Mouse (Mus musculus) MEL-GATA-1-ER (cell line): ENCODE data around the gene Gm10188.

ENCODE experiments used
- DNase-seq: peaks from one replicate; pipeline ENCODE4 v3.0.0-alpha.2; 2012; ENCODE audit warnings: low read depth; ENCODE audit errors: extremely low read depth

Gm10188 gene

DNA sequence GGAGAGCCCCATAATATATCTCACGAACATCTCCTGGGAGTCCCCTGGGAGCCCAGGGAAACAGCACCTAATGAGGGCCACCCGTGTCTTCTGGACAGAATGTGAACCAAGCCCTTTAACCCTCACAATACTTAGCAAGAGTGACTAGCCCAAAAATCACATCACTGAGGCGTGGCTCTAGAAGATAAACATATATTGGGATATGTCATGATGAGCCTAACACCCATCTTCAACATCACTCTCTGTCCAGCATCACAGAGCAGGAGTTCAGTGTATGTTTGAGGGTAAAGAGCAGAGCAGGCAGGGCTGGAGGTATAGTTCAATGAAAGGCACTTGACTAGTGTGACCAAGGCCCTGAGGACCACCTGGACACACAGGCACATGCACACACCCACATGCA lies at the start of gene Gm10188:
TSS of gene Gm10188 (minus strand) at position 101 of the 400 bp plus-strand sequence.
- DNase-seq, result no peak

DNA sequence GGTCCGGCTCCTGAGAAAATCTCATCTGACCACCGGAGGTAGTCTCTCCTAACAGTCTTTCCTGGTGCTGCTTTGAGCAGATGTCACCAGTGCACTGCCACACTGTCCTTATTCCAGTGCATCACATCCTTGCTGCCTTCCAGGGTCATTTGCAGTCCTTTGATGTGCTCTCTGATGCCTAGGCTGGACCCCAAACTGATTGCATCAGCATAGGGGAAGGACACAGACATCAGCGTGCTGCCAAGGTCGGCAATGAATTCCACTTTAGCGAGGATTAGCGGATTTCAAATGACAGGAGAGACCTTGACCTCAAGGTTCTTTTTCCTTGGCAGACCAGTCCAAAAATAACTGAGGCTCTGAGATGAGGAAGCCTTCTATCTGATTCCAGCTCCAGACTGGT lies 47.6 kb upstream of the Gm10188 start:
- no peak for DNase-seq

DNA sequence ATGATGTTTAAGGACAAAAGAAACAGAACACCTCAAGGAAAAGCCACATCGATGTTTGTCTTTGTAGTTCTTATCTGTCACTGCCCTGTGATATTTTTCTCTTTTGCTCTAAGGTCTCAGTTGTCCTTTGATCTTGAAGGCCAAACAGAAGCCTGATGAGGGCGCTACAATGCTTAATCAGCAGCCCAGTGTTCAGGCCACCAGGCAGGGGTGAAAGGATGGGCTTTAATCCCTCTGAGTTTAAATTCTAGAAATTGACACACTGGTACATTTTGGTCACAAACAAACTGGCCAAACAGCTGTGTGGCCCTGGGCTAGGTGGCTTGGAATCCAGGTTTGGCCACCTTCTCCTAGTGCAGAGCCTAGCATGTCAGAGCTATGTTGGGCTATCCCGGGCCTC lies 47.1 kb upstream of the Gm10188 start:
- no peak for DNase-seq

DNA sequence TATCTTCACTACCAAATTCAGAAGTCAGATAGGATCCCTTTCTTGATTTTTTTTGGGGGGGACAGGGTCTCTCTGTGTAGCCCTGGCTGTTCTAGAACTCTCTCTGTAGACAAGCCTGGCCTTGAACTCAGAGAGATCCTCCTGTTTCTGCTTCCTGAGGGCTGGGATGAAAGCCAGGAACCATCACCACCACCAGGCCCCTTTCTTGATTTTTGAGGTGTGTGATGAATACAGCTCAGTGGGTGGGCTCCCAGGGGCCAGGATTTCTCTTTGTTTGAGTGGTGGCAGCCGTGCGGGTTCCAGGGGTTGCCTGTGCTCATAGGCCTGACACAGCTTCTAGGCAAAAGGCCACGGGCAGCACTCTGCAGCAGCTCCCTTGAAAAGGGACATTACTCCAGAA lies 41.7 kb upstream of the Gm10188 start:
- DNase-seq, result no peak

DNA sequence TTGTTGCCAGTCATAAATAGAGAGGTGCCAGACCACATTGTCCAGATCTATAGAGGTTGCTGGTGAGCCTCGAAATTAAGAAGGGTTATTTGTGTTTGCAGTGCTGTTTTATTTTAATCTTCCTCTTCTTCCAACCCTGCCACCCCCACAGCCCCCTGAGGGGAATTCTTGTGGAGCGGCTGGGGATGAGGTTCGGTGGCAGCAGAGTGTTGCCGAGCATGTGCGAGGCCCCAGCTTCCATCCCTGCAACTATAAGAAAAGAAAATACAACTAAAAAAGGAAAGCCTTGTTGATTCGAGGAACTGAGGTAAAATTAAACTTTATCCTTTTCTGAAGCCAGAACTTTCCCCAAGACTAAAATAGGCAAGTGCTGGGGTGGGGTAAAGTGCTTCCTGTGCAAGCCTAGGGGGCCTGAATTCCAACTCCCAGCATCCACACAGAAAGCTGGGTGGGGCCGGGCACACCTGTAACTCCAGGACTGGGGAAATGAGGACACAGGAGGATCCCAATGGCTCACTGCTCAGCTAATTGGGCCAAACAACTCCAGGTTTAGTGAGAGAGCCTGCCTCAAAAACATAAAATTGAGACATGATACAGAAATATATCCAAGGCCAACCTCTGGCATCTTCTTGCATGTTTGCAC lies 39.0 kb upstream of the Gm10188 start:
- DNase-seq, result no peak

DNA sequence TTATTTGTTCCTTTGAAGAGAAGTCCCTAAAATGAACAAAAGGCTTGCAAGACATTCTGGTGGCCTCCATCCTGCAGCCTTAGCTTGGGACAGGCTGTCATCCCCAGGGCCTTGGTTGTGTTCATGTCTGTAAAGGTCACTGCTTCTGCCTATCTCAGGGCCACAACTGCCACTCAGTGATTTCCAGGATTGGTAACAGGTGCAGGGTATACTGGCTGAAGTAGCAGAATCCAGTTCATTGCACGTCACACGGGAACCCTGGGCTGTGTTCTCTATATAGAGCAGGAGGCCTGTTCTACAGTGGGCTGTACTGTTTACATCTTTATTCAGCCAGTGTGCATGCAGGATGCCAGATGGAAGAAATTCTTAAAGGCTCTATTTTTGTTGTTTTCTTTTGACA lies 38.4 kb upstream of the Gm10188 start:
- DNase-seq, result no peak

DNA sequence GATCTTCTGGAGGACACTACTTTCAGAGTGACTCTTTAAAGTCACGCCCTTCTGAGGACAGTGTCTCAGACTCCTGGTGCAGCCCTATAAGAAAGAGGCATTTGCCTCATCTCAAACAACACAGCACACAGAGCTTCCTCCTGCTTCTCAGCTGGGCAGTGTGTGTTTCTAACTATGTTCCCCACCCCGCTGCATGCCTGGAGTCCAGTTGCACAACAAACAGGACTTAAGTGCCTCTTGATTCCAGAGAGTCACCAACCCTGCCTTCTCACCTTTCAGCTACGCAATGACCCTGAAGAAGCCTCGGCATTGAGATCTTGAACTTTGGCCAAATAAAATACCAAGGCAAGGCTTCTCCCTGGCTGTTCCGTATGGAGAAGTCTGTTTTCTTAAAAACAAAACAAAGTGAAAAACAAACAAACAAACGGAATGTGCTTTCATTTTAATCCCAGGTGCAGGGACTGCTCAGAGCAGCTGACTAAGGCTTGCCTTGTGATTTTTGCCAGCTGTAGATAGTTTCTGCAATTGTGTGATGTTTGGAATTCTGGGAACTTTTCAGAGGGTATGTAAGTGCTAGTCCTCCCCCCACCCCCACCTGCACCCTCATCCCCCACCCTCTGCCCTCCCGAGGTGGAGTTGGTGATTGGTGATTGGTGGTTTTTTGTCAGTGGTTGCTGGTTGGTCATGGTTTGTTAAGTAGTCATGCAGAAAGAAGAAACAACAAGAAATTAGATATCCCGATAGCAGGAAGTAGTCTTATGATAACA lies 37.4 kb upstream of the Gm10188 start:
- no peak for DNase-seq

DNA sequence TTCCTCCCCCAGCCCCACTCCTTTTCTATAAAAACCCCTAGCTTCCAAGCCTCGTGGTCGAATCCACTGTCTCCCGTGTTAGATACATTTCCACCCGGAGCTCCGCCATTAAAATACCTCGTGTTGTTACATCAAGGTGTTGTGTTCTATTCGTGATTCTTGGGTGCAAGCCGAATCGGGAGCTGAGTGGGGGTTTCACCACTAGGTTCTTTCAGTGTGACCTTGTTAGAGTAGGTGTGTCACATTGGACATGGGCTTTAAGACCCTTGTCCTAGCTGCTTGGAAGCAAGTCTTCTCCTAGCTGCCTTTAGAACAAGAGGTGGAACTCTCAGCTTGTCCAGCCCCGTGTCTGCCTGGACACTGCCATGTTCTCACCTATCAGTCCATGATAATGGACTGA lies 36.4 kb upstream of the Gm10188 start:
- DNase-seq, result no peak

DNA sequence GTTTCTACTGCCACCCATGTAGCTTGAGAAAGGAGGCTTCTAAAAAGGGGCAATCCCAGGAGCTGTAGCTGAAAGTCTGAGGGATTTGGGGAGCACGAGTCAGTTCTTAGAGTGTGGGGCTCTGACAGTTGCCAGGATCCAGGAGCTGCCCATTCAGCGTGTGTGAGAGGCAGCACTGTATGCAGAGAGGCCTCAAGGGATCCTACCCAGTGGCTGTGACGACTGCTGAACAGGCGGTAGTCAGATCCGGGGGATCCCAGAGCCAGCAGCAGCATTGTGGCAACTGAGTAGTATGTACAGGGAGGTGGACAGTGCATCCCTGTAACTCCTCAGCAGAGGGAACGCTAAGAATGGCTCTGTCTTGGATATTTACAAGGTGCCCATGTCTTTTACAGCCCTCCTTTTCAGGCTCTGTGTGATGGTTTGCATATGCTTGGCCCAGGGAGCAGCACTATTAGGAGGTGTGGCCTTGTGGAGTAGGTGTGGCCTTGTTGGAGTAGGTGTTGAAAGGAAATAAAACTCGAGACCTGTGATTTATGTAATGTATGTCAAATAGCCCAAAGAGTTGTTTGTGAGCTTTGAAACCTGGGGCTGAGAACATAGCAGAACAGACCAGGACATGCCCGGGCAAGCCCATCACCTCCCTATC lies 35.8 kb upstream of the Gm10188 start:
- no peak for DNase-seq

DNA sequence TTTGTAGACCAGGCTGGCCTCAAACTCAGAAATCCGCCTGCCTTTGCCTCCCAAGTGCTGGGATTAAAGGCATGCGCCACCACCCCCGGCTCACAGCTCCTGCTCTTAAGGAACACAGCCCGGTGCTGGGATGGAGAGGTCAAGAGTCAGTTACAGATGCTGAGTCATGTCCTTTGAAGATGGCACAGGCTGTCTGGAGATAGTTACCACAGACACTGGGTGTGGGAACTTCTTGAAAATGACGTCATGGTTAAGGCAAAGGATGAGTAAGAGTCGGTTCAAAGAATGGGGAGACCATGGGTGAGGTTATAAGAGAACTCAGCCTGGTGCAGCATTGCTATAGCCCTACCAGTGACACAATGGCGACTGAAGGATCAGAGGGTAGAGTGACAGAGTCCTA lies 35.0 kb upstream of the Gm10188 start:
- DNase-seq, result peak; percentile 49

DNA sequence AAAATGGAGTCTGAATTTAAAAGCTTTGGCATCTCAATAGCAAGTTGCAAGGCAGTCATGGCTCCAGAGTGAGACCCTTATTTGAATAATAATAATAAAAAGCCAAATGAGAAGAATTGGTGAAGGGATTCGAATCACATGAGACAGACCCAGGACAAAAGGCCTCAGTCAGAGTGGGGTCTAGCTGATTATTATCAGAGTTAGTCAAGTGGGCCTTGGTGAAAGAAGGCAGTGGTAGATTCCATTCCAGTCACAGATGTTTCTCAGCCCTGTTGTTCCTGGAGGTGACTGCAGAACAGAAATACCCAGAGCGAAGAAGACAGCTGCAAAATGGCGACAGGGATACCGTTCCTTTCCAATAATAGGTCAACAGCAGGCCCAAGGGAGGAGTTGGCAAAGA lies 34.1 kb upstream of the Gm10188 start:
- DNase-seq, result no peak

DNA sequence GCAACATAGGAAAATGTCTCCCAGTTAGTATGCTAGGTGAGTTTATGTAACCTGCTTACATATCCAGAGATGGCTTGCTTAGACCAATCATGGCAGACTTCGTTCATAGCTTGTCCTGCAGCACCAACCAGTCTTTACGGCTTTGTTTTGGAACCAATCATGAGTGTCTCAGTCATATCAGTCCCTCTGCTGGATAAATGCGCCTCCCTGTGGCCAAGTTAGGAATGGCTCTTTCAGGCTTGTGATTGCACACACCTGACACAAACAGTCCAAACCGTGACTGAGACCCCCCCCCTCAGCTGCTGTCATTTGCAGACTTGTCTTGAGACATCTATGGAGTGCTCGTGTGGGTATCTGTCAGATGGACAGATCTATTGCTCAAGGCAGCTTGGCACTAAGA lies 31.5 kb upstream of the Gm10188 start:
- DNase-seq, result peak; percentile 48

DNA sequence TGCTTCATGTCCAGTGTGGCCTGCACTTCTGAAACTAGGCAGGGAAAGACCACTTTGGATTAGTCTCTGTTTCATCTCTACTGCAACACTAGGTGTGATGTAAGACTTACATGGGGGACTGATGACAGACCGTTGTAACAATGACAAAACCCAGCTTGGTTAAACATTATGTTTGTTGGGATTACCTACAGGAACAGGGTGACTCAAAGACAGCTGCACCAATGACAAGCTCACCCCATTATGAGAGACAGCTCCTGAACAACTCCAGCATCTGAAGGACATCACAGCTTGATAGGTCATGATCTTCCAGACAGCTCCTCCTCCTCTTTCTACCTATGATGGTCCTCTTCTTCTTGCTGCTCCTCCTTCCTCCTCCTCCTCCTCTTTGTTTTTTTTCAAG lies 30.8 kb upstream of the Gm10188 start:
- no peak for DNase-seq

DNA sequence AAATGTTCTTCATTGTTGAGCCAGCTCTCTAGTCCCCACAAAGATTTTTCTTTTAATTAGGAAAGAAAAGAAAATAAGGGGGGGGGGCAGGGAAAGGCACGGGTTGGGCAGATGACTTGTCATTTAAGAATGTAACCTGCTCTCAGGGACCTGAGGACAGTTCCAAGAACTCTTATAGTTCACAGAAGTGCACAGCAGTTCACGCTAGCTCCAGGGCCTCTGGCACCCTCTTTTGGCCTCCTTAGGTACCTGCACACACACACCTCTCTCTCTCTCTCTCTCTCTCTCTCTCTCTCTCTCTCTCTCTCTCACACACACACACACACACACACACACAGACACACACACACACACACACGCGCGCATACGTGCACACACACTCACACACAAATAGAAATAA lies 24.9 kb upstream of the Gm10188 start:
- no peak for DNase-seq

DNA sequence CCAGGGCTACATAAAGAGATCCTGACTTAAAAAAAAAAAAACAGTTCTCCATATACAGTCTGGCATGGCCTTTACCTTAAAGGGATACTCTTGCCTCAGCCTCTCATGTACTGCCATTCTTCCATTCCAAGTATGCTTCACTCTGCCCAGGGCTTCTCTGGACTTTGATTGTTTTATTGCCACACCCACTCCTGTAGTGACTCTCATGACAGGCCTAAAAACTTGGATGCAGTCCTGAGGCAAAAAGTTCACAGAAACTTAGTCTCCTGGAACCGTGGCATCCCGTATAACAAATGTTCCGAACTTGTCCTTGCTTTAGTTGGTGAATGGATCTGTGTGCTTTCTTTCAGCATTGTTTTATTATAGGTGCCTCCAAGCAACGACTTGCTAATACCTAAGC lies 17.1 kb upstream of the Gm10188 start:
- DNase-seq, result no peak

DNA sequence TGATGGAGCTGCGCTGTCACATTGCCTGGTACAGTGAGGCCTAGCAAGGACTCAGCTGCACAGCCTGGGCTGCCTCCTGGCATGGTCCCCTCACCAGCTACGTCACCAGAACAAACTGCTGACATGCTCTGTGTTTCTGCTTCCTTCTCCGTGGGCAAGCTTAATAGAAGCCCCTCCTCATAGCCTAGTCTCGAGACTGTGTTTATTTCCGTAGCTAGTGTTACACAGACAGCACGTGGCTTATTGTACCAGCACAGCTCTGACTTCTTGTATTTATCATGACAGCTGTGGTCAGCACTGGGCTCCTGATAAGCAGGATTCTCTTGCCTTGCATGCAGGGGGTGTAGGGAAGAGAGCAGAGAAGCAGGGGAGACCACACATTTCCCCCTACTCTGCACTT lies 16.6 kb upstream of the Gm10188 start:
- DNase-seq, result peak; percentile 94

DNA sequence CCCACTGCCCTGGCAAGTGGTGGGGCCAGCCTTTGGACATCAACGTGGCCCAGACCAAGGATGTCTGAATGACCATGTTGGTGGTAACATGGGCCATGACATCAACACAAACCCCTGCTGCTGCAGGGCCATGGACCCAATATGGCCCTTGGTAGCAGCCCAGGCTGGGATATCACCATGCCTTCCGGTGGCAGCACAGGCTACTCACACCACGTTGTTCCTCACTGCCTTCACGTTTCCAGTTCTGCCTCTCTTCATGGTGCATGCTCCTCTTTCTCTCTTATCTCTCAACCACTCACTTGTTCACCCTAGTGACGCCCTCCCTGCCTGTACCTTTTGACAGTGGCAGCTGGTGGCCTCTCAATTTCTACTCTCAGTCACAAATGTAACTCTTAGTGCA lies 15.4 kb upstream of the Gm10188 start:
- peak; percentile 32 for DNase-seq

DNA sequence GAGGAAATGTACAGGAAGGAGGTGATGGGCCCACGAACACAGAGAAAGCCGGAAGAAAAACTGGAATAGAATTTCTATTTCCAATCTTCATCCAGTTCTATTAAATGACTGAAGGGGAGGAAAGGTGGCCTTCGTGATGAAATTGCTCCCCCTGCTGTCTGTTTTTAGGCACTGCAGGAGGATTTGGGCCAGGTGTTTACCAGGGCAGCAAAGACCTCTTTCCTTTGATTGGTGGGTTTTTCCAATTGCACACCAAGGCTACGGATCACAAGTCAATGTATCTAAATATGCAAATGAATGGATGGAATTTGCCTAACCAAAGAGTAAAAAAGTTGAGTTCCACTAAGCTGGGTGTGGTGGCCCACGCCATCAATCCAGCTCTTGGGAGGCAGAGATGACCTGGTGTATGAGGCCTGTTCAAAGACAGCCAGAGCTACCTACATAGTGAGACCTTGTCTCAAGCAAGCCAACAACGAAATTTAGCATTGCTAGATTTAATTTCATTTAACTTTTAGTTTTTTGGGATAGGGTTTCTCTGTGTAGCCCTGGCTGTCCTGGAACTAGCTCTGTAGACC lies 8.1 kb upstream of the Gm10188 start:
- no peak for DNase-seq

DNA sequence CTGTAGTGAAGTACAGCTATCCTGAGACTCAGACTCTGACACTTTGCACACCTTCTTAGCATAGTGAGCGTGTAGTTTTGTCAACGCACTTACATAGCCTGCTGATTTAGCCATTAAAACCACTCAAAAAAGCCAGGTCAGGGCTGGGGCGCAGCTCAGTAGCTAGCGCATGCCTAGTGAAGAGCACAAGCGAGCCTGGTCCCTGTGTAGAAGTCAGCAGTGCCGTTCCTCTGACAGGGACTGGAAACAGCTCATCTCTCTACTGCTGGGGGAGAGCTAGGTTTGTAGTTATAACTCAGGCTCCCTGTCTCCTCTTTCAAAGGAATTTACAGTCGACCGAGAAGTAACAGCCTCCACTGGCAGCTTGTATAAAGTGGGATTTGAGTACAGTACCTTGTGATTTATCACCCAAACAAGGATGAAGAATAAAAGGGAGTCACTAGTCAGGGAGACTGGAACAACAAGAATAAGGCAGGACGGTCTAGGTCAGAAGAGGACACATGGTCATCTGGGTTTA lies 5.2 kb upstream of the Gm10188 start:
- DNase-seq, result no peak

DNA sequence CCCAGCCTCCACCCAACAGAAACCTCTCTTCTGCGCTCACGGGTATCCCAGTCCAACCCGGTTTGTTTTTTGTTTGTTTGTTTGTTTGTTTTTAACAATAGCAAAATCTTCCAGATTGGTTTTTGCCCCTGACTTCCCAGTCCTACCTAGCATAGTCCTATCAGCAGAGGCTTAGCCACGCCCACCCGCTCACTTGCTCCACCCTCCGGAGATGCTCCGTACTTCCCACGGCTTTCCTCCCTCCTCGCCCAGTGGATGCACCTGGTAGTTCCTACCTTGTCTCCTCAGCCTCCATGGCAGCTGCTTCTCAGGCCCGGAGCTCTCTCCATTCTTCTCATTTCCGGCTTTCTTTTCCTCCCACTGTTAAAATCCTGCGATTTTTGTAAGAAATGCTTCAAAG lies 4.0 kb upstream of the Gm10188 start:
- DNase-seq, result no peak

DNA sequence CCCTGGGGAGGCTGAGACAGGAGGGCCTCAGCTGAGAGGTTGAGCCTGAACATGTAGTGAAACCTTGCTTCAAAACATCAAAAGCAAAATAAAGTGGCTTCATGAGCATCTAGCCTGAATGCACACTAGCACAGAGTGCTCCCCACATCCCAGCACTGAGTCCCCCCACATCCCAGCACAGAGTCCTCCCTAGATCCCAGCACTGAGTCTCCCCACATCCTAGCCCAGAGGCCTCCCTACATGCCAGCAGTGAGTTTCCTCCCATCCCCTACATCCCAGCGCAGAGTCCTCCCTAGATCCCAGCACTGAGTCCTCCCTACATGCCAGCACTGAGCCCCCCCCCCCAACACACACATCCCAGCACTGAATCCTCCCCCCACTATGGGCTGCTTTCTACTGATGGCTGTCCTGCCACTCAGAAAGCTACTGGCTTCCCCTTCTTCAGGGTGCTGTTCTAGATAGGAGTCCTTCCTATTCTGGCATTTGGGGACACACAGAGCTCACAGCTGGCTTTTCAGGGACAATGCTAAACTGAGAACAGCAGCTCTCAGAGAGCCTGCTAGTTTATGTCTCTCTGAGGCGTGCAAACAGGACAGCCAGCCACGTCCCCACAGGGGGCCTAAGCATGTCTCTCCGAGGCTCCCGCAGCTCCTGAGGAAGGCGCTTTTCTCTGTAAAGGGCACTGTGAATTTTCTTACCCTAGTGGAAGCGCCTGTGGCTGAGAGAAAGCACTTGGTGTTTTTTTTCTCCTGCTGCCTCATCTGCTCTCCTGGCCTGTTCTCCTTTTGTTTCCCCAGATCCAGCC lies 2.1 kb upstream of the Gm10188 start:
- DNase-seq, result no peak
